In genomic region chr19:12013228-12013627, GRCm38 (mm10) we compare ENCODE assay signal across 8 mouse cellular contexts. TPM values are rescaled to one million over a fixed set of nuclear protein-coding genes. Genes with fewer than 3 reads are reported as not detected.
DNase-seq lines count a peak whose midpoint lies in the region; ATAC-seq and TF ChIP-seq lines count a peak whose summit lies in the region.

No protein-coding gene starts in this region.

- TF ChIP-seq CTCF in liver, postnatal 0 days (IDR thresholded peaks at IDR 0.05; ENCODE audit: low read depth), result no peak

- H3K4me2 ChIP-seq in liver, postnatal 0 days (ENCODE audit: low read depth, low read length), result peak overlapping the region; percentile 84
- H3K4me2 ChIP-seq in neural tube, embryonic 11.5 days (ENCODE audit: low read depth), result peak overlapping the region; percentile 47

- no peaks in the 10 kb centered on the region for H3K27me3 ChIP-seq in liver, postnatal 0 days (ENCODE audit: insufficient read depth, low read length)
- no peaks in the 10 kb centered on the region for H3K27me3 ChIP-seq in neural tube, embryonic 11.5 days (ENCODE audit: control insufficient read depth, insufficient read depth, low read length)

- DNase-seq in 416B (ENCODE audit: low read depth), result peak; percentile 85
- peak; percentile 60 for DNase-seq in T-cell, adult 2 months (ENCODE audit: low spot score)
- DNase-seq in embryo, embryonic 9.5 days (ENCODE audit: extremely low spot score), result peak; percentile 64
- peak; percentile 71 to 73 for DNase-seq in heart, adult 9 months (ENCODE audit: low spot score in 2 of 2)
- peak; percentile 65 for DNase-seq in kidney, adult 9 months
- DNase-seq in liver, postnatal 0 days, result peak; percentile 53
- peak; percentile 44 for DNase-seq in neural tube, embryonic 11.5 days (ENCODE audit: low spot score)
- DNase-seq in thymus, postnatal 14 days, result peak; percentile 58

- TF ChIP-seq EP300 in liver, postnatal 0 days (IDR thresholded peaks at IDR 0.05; ENCODE audit: low read depth), result no peak

- ATAC-seq in liver, postnatal 0 days, result no peak
- no peak for ATAC-seq in neural tube, embryonic 11.5 days (ENCODE audit: insufficient read depth, low FRiP score, low TSS enrichment)

- 2% methylated on average over 10 of the region's 12 CpGs for WGBS in liver, postnatal 0 days (ENCODE audit: insufficient replicate concordance)
- WGBS in neural tube, embryonic 11.5 days, result under 1% methylated on average over 12 of the region's 12 CpGs

- peaks cover 7% of the 10 kb centered on the region for H3K4me1 ChIP-seq in liver, postnatal 0 days (ENCODE audit: insufficient read depth)
- no peaks in the 10 kb centered on the region for H3K4me1 ChIP-seq in neural tube, embryonic 11.5 days (ENCODE audit: control insufficient read depth, insufficient read depth, low read length)

- H3K4me3 ChIP-seq in liver, postnatal 0 days (ENCODE audit: low read depth, low read length), result peak overlapping the region; percentile 62
- peak overlapping the region; percentile 58 for H3K4me3 ChIP-seq in neural tube, embryonic 11.5 days (ENCODE audit: low read depth, low read length)

- peak overlapping the region; percentile 94 for H3K27ac ChIP-seq in liver, postnatal 0 days (ENCODE audit: low read depth)
- no peak overlapping the region for H3K27ac ChIP-seq in neural tube, embryonic 11.5 days (ENCODE audit: low read depth, low read length)

- H3K9ac ChIP-seq in liver, postnatal 0 days (replicated peaks), result peak overlapping the region; percentile 52; the same call in 1 of the 2 replicates
- H3K9ac ChIP-seq in neural tube, embryonic 11.5 days (ENCODE audit: low read length), result peak overlapping the region; percentile 48

- H3K9me3 ChIP-seq in liver, postnatal 0 days (ENCODE audit: low read length), result no peaks in the 10 kb centered on the region
- no peaks in the 10 kb centered on the region for H3K9me3 ChIP-seq in neural tube, embryonic 11.5 days (ENCODE audit: control insufficient read depth, low read length)

- no peaks in the 10 kb centered on the region for H3K36me3 ChIP-seq in liver, postnatal 0 days (replicated peaks; ENCODE audit: insufficient read depth, low read length)
- H3K36me3 ChIP-seq in neural tube, embryonic 11.5 days (ENCODE audit: control insufficient read depth, insufficient read depth, low read length), result no peaks in the 10 kb centered on the region

RNA-seq across cellular contexts. Expression of gene Olfr1423, which starts 27.9 kb away (rescaled TPM):
- not detected in 2 replicates for polyA plus RNA-seq in liver, postnatal 0 days (2015; fragmentation: Nextera tagmentation; extraction: Ambion mirVana)
- not detected in 2 replicates for polyA plus RNA-seq in neural tube, embryonic 11.5 days (2014; fragmentation: Nextera tagmentation; extraction: Ambion mirVana)

RNA-seq across cellular contexts. Expression of gene Osbp, which starts 47.5 kb away (rescaled TPM):
- 2.6 and 2.7 TPM in 2 replicates for polyA plus RNA-seq in liver, postnatal 0 days (2015; fragmentation: Nextera tagmentation; extraction: Ambion mirVana)
- 6.6 and 6.7 TPM in 2 replicates for polyA plus RNA-seq in neural tube, embryonic 11.5 days (2014; fragmentation: Nextera tagmentation; extraction: Ambion mirVana)

RNA-seq across cellular contexts. Expression of gene Olfr1424, which starts 49.3 kb away (rescaled TPM):
- polyA plus RNA-seq in liver, postnatal 0 days (2015; fragmentation: Nextera tagmentation; extraction: Ambion mirVana), result not detected in 2 replicates
- not detected in 2 replicates for polyA plus RNA-seq in neural tube, embryonic 11.5 days (2014; fragmentation: Nextera tagmentation; extraction: Ambion mirVana)
